Mouse (Mus musculus) urinary bladder, postnatal 4 days (tissue): Measurements from ENCODE around the gene Rap1gap.

Experiments used
- DNase-seq, 2 experiments: peaks; one replicate each; pipeline ENCODE4 v3.0.0; 2021 to 2022; ENCODE audit warnings: low spot score in 2 of 2

Rap1gap gene

DNA sequence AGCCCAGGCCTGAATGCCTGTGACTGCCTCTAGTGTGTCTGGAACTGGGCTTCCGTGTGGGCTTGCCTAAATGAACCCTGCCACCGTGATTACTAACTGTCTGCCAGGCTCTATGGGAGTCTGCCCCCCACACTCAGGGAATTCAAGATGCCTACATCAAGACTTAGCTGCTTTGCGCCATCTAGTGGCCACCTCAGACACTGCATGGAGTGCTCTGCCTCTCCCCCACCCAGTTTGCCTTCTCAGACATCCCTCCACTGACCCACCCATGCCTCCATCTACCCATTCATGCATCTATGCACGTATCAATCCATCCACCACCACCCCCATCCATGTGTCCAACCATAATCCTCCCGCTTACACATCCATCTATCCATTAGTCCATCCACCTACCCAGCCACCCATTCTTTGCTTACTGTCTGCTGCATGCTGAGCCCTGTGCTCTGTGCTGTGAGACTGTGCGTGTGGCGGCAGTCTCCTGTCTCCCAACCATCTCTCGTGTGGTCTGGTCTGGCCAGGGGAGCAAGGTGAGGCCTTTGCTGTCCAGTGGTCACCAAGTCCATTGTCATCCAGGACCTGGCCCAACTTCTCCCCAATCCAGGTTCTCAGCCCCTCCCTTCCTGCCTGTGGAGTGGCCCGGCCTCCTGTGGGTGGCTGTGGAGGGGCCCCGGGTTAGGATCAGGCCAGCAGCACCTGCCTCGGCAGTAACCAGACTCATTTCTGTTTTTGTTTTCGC lies 58.3 kb downstream of the Rap1gap start:
- DNase-seq = peak in 1 of 2 experiments; percentile 75

DNA sequence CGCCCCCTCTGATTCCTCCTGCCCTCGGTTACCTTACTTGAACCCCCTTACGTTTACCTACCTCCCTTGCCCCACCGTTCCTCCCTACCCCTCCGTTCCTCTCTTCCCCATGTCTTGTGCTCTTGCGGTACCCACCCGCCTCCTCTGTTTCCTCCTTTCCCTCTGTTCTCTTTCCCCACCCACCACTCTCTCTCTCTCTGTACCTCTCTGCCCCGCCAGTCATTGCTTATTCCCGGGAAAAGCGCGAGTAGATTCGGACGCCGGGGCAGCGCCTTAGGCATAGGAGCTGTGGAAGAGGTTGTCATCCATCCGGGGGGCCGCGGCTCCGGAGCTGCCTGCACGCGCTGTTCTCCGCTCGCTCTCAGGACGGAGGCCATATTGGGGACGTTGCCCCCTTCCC lies 59.0 kb downstream of the Rap1gap start:
- DNase-seq = no peak

DNA sequence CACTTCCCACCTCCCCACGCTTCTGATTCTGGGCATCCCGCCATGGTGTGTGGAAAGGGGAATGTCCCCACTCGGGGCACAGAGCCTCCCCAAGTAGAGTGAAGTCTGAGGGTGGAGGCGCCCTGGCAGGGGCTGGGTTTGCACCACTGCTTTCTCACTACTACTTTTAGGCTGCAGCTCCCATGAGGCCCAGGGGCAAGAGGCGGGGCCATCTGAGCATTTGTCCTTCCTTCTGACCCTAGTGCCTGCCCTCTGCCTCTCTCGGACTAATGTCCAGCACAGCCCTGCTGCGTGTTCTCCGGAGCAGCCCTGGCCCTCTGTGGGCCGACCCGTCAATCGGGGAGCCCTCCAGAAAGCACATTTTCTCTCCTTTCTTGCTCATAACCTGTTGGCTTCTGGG lies 59.7 kb downstream of the Rap1gap start:
- no peak for DNase-seq

DNA sequence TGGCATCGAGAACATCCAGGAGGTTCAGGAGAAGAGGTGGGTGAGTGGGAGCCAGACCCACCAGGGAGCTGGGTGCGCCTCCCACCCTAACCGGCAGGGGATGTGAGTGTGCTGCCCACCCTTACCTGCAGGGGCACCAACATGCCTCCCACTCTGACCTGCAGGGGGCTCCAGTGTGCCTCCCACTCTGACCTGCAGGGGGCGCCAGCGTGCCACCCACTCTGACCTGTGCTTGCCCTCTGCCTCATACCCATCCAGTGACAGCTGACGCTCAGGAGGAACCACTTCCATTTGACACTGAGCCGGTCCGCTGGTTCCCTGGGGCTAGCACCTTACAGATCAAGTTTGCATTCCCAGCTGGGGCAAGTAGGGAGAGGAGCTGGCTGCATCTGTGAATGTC lies 60.2 kb downstream of the Rap1gap start:
- DNase-seq = no peak

- DNase-seq = no peak
These were observed 61.1 kb downstream of the Rap1gap start for GRCm38 (mm10) chr4:137725541-137726145.

DNA sequence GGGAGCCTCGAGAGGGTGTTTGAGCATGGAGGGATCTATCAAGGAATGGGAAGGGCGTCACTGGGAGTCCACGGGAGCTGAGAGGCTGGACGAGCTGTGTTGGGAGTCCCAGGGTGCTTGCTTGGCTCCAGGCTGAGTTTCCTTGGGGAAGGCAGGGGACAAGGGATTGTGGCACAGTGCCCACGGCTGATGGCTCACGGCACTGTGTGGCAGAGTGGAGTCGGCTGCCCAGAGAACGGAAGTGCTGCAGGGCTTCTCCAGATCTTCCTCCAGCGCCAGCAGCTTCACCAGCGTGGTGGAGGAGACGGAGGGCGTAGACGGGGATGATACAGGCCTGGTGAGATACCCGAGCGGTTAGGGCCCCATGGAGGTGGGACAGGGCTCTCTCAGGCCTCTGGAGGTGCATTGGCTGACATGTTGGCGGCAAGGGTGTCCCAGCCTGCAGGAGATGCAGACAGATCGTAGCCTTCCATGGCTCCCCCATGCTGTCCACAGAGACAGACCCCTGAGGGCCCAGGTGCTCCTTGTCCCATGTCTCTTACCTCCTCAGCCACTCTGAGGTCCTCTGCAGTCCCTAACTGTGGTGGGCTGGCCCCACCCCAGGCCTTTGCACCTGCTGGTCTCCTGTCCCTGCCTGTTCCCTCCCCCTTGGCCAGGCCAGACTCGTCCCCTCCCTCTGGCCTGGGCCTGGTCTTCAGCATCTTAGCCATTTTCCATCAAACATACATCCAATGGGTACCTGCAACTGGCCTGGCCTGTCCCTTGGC lies 62.4 kb downstream of the Rap1gap start:
- no peak for DNase-seq

- no peak for DNase-seq
These were observed 63.1 kb downstream of the Rap1gap start for GRCm38 (mm10) chr4:137727506-137728187.

DNA sequence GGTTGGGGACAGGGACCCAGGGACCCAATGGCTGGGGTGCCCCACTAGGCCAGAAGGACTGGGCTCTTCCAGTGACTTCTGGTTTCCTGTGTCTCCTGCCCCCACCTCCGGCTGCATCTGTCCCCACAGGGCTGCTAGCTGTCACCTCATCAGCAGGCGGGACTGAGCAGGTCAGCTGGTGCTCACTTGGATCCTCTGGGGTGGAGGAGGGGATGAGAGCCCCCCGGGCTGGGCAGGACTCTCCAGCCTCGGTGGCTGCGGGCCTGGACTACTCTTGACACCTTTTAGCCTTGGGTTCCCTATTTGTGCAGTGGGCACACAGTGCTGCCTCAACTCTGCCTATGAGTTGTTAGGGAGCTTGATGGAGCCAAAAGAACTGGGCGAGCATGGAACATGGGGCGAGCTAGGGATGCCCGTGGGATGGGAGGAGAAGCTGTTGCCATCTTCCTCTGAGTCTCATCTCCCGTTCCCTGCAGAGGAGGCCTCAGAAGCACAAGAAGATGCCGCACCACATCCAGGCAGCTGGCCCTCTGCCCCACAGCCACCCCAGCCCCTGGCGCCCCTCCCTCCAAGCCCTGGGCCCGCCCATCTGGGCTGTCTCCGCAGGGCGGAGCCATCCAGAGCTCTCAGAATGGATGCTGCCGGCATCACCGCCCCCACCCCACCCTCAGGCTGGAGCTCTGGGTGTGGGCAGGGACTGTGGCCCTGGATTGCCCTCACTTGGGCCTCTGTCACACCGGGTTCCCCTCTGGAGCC lies 64.1 kb downstream of the Rap1gap start:
- DNase-seq = no peak

DNA sequence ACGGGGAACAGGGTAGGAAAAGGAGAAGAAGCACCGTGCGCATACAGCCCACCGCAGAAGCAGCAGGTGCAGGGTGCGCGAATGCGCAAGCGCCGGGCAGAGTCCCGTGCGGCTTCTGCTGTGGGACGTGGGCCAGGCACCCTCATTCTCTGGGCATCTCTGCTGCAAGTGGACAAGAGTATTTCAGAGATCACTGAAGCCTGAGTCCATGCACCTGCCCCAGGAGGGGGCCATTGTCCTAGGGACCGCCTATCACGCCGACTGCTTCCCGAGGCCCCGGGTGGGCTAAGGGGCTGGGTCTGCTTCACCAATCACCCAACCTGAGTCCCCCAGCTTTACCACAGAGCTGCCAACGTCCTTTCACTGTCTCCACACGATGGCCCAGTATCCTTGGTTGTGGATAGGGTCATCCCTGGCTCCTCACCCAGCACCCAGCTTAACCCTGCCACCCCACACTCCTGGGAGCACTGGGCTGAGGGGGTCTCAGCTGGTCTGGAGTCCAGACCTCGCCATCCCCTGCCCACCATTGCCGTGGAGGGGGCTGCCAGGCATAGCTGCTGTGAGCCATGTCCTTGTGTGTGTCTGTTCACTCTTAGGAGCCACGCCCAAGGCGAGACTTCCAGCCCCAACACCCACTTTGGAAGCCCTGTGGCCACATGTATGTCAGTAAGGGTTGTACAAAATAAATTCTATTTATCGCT lies 64.8 kb downstream of the Rap1gap start:
- DNase-seq = no peak

DNA sequence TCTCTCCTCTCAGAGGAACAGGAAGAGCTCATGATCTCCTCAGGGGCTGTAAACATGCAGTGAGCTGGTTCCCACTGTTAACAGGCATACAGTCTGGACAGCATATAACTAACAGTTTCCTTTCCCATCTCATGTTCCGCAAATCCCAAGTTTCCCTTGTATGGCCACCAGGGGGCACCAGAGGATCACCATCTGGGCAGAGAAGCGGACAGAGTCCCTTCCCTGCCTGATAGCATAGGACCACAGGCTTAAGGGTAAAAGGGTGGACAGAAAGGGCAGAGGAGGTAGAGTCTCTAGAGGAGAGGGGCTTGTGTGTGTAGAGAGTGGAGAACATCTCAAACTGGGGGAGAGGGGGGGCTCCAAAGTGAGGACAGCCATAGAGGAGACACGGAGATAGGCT lies 65.6 kb downstream of the Rap1gap start:
- DNase-seq = peak; percentile 80 to 91

- no peak for DNase-seq
These were observed 66.2 kb downstream of the Rap1gap start for GRCm38 (mm10) chr4:137730757-137731156.

DNA sequence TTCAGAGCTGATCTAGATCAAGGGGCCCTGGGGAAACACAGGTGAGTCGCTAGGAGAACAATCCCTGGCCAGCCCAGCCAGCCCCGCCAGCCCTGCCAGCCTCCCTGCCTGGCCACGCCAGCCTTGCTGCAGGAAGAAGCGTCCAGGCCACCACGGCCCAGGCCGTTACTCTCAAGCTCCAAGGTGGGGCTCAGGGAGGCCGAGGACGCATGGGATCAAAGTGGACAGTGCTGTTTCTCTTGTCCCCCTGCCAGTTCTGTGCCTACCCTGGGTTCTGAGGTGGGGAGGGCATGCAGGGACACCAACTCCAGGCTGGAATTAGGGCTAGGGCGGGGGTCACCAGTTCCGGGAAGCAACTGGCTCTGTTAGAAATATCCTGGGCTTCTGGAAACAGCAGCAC lies 67.4 kb downstream of the Rap1gap start:
- DNase-seq = no peak

DNA sequence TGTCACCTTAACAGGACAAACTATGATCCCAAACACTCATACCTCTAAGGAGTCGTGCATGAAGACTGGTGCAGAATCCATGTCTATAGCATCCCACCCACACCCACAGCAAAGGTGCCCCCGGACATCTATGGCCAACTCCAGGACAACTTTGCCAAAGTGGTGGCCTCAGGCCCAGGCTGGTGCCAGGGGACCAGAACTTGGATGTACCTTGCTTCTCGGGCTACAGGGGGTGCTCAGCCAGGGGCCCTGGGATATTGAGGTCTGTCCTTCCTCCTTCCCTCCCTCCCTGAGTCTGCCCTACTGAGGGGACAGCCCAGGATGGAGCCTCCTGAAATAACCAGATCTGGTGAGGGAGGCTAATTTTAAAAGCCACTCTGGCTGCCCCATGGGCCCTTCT lies 67.8 kb downstream of the Rap1gap start:
- DNase-seq = no peak

DNA sequence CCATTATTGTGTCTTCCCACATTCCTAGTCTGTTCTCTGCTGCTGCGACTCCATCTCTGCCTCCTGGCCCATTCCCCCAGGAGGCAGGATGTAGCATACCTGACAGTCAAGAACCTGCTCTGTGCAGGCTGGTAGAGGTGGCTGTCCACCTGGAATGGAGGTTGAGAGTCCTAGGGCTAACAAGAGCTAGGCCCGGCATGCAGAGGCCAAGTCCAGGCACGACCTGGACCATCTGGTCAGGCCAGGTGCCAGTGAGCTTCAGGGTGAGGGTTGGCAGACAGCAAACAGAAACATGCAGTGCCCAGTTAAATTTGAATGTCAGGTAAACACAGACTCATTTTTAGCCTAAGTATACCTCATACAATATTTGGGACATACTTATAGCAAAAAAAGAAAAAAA lies 68.4 kb downstream of the Rap1gap start:
- no peak for DNase-seq

GRCm38 (mm10) chr4:137733459-137733858 lies 68.9 kb downstream of the Rap1gap start:
- DNase-seq = no peak

DNA sequence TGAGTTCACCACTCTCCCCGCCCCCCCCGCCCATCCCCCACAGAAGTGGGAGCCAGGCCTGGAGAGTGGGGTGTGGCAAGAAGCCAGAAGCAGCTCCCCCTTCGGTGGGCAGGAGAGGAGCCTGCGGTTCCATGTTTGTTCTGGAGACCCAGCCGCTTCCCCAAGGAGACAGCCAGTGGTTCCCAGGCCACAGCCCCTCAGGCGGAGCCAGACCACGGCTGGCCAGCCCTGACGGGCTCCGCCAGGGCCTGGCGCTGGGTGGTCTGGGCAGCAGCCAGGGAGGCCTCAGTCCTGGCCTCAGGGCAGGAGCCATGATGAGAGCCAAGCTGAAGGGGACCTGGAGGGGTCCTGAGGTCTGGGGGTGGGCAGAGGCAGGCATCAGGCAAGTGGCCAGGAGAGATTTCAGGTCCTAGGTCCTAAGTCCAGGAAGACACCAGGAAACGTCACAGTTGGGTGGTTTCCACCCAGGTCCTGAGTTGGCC lies 71.7 kb downstream of the Rap1gap start:
- no peak for DNase-seq

DNA sequence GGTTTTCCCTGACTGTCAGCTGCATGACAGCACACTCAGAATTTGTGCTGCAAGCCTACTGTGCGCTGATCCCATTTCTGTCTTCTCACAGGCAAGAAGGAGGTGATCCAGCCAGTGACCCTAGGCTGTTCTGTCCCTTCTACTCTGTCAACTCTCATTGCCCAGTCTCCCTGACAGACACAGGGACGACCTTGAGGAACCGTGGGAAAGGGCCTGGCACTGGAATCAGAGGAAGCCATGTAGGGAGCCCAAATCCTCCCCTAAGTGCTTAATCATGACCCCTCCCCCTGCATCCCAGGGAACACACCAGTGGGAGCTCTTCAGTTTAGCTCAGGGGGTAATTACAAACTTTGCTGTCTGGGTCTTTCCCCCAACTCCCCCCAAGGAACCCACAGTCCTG lies 73.2 kb downstream of the Rap1gap start:
- no peak for DNase-seq

GRCm38 (mm10) chr4:137739151-137739923 lies 74.8 kb downstream of the Rap1gap start:
- DNase-seq = no peak

DNA sequence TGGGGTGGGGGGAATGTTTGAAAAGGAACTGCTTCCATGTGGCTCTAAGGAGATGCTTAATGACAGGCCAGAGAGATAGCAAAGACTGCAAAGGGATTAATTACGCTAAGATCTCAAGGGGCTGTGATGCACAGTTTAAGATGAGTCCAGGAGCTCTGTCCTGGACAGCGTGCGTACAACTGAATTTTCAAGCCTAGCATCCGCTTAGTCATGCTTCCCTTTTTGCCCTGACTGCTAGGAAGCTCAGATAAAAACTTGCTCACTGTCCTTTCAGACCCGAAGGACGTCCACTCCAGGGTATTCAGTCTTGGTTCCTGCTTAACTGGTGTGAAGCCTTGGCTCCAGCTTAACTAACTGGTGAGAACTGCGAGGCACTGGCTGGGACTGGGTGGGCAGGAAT lies 75.8 kb downstream of the Rap1gap start:
- no peak for DNase-seq

DNA sequence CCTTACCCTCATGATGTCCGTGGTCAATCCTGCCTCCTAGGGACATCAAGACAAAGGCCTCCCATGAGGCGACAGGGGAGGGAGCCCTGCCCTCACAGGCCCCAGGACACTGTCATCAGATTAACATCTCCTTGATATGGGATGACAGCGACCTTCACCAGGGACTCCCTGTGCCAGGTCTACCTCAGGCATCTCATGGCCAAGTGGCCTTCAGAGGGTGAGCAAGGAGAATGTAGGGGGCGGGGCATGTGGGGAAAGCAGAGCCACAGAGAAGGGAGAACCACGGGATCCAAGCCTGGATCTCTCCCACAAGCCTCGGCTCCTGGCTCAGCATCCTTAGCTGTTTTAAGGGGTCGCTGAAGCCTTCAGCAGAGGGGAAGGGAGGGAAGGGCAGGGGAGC lies 79.3 kb downstream of the Rap1gap start:
- no peak for DNase-seq
